Mouse (Mus musculus) CH12.LX (cell line): ENCODE data around the gene Paqr6. TPM values are rescaled to one million over a fixed set of nuclear protein-coding genes. Genes with fewer than 3 reads are reported as not detected.

Experiments used
- DNase-seq: peaks from one replicate; pipeline ENCODE4 v3.0.0-alpha.2; 2013; ENCODE audit errors: extremely low read depth
- H3K27ac ChIP-seq: 2 replicates; pipeline ENCODE4 v1.5.1; 2012; ENCODE audit warnings: low read depth, mild to moderate bottlenecking, control low read depth, moderate library complexity; ENCODE audit not compliant: insufficient read depth
- H3K27me3 ChIP-seq: replicated peaks from 2 replicates; pipeline ENCODE3; 2012; ENCODE audit warnings: inconsistent platforms
- H3K36me3 ChIP-seq, 2 experiments: replicated peaks in 1 of 2; 2 replicates each; pipeline versions ENCODE3 to v1.6.1; 2012; ENCODE audit warnings: inconsistent platforms in 1 of 2, low read length in 1 of 2, mild to moderate bottlenecking in 1 of 2, mixed read lengths in 1 of 2, moderate library complexity in 1 of 2; ENCODE audit not compliant: control insufficient read depth in 1 of 2, insufficient read depth in 1 of 2
- H3K4me1 ChIP-seq, 2 experiments: 2 replicates each; pipeline ENCODE4 v1.6.1; 2012; ENCODE audit warnings: inconsistent platforms in 1 of 2, moderate library complexity in 1 of 2; ENCODE audit not compliant: insufficient read depth in 2 of 2, control insufficient read depth in 1 of 2
- H3K4me2 ChIP-seq: 2 replicates; pipeline ENCODE4 v1.6.1; 2012; ENCODE audit warnings: low read depth, mild to moderate bottlenecking, control low read depth; ENCODE audit not compliant: poor library complexity, insufficient read depth, severe bottlenecking
- H3K4me3 ChIP-seq, 3 experiments: fragments of 150-350 bp in 1 of 3; sonication (generic) in 1 of 3; replicated peaks in 1 of 3; 2 replicates each; pipeline versions ENCODE3 to v1.5.1; 2011 to 2012; ENCODE audit warnings: low read depth in 2 of 3, low read length in 2 of 3, mild to moderate bottlenecking in 2 of 3, moderate library complexity in 2 of 3, control low read depth in 1 of 3, improper control_type of control experiment in 1 of 3, inconsistent platforms in 1 of 3, mixed read lengths in 1 of 3; ENCODE audit not compliant: poor library complexity in 1 of 3
- H3K79me2 ChIP-seq: replicated peaks from 2 replicates; pipeline ENCODE4 v1.6.1; 2012; ENCODE audit warnings: mild to moderate bottlenecking, moderate library complexity; ENCODE audit not compliant: control insufficient read depth, poor library complexity, insufficient read depth, severe bottlenecking; ENCODE audit errors: extremely low read depth
- H3K9ac ChIP-seq: 2 replicates; pipeline ENCODE4 v1.6.1; 2012; ENCODE audit warnings: low read depth, mild to moderate bottlenecking, control low read depth, moderate library complexity; ENCODE audit not compliant: insufficient read depth
- H3K9me3 ChIP-seq: replicated peaks from 2 replicates; pipeline ENCODE3; 2012; ENCODE audit warnings: low read length, inconsistent platforms, mixed read lengths
- BHLHE40 ChIP-seq: IDR thresholded peaks from 2 replicates; pipeline ENCODE4 v1.6.1; 2011; ENCODE audit warnings: mild to moderate bottlenecking, low read depth, low read length, improper control_type of control experiment
- CHD1 ChIP-seq: IDR thresholded peaks from 2 replicates; pipeline ENCODE4 v1.6.1; 2012; ENCODE audit warnings: low read depth, low read length, improper control_type of control experiment, inconsistent platforms
- CHD2 ChIP-seq: IDR thresholded peaks from 2 replicates; pipeline ENCODE4 v1.6.1; 2011; ENCODE audit warnings: low read length, improper control_type of control experiment
- CTCF ChIP-seq, 2 experiments: IDR thresholded peaks in 1 of 2; conservative IDR thresholded peaks in 1 of 2; 2 replicates each; pipeline ENCODE4 v1.5.1; 2011 to 2012; ENCODE audit warnings: low read depth in 2 of 2, low read length in 2 of 2, improper control_type of control experiment in 1 of 2, inconsistent platforms in 1 of 2, mild to moderate bottlenecking in 1 of 2, moderate library complexity in 1 of 2
- E2F4 ChIP-seq: IDR thresholded peaks from 2 replicates; pipeline ENCODE4 v1.6.1; 2011; ENCODE audit warnings: low read depth, low read length, improper control_type of control experiment; ENCODE audit not compliant: insufficient replicate concordance
- EP300 ChIP-seq: IDR thresholded peaks from 2 replicates; pipeline ENCODE4 v1.6.1; 2011; ENCODE audit warnings: low read length, improper control_type of control experiment
- ETS1 ChIP-seq: conservative IDR thresholded peaks from 2 replicates; pipeline ENCODE4 v1.6.1; 2012; ENCODE audit warnings: low read depth, mild to moderate bottlenecking, inconsistent platforms, low read length, improper control_type of control experiment, moderate library complexity
- GABPA ChIP-seq: IDR thresholded peaks from 2 replicates; pipeline ENCODE4 v1.6.1; 2012; ENCODE audit warnings: low read depth, low read length, improper control_type of control experiment, inconsistent platforms; ENCODE audit not compliant: insufficient replicate concordance
- HCFC1 ChIP-seq: IDR thresholded peaks from 2 replicates; pipeline ENCODE4 v1.6.1; 2012; ENCODE audit warnings: low read depth, mild to moderate bottlenecking, inconsistent platforms, low read length, improper control_type of control experiment
- IRF4 ChIP-seq: IDR thresholded peaks from 2 replicates; pipeline ENCODE4 v1.6.1; 2014; ENCODE audit warnings: low read depth, mild to moderate bottlenecking, inconsistent platforms, low read length, improper control_type of control experiment
- JUN ChIP-seq: IDR thresholded peaks from 2 replicates; pipeline ENCODE4 v1.6.1; 2011; ENCODE audit warnings: low read depth, mild to moderate bottlenecking, low read length, improper control_type of control experiment, moderate library complexity; ENCODE audit not compliant: insufficient read depth
- JUND ChIP-seq: conservative IDR thresholded peaks from 2 replicates; pipeline ENCODE4 v1.6.1; 2011; ENCODE audit warnings: low read depth, low read length, improper control_type of control experiment
- KAT2A ChIP-seq: IDR thresholded peaks from 2 replicates; pipeline ENCODE4 v1.6.1; 2012; ENCODE audit warnings: low read length, improper control_type of control experiment, inconsistent platforms; ENCODE audit not compliant: insufficient replicate concordance
- MAFK ChIP-seq: IDR thresholded peaks from 2 replicates; pipeline ENCODE4 v1.6.1; 2011; ENCODE audit warnings: low read length, improper control_type of control experiment; ENCODE audit not compliant: insufficient replicate concordance
- MAX ChIP-seq: IDR thresholded peaks from 2 replicates; pipeline ENCODE4 v1.6.1; 2011; ENCODE audit warnings: low read length, improper control_type of control experiment
- MEF2A ChIP-seq: IDR thresholded peaks from 2 replicates; pipeline ENCODE4 v1.6.1; 2014; ENCODE audit warnings: low read depth, mild to moderate bottlenecking, inconsistent platforms, low read length, improper control_type of control experiment, borderline replicate concordance
- MXI1 ChIP-seq: IDR thresholded peaks from 2 replicates; pipeline ENCODE4 v1.6.1; 2011; ENCODE audit warnings: mild to moderate bottlenecking, low read depth, low read length, improper control_type of control experiment
- MYC ChIP-seq: IDR thresholded peaks from 2 replicates; pipeline ENCODE4 v1.6.1; 2011; ENCODE audit warnings: low read depth, mild to moderate bottlenecking, improper control_type of control experiment, low read length
- NELFE ChIP-seq: IDR thresholded peaks from 2 replicates; pipeline ENCODE4 v1.6.1; 2011; ENCODE audit warnings: low read depth, low read length, improper control_type of control experiment
- POLR2A ChIP-seq: IDR thresholded peaks from 2 replicates; pipeline ENCODE4 v1.6.1; 2011; ENCODE audit warnings: low read depth, mild to moderate bottlenecking, improper control_type of control experiment, low read length
- RAD21 ChIP-seq: IDR thresholded peaks from 2 replicates; pipeline ENCODE4 v1.6.1; 2011; ENCODE audit warnings: low read depth, mild to moderate bottlenecking, low read length, improper control_type of control experiment, moderate library complexity
- SIN3A ChIP-seq: IDR thresholded peaks from 2 replicates; pipeline ENCODE4 v1.6.1; 2012; ENCODE audit warnings: low read length, improper control_type of control experiment, inconsistent platforms
- SMC3 ChIP-seq: IDR thresholded peaks from 2 replicates; pipeline ENCODE4 v1.6.1; 2011; ENCODE audit warnings: low read depth, low read length, improper control_type of control experiment
- TBP ChIP-seq: conservative IDR thresholded peaks from 2 replicates; pipeline ENCODE4 v1.6.1; 2011; ENCODE audit warnings: low read depth, low read length, improper control_type of control experiment
- TCF12 ChIP-seq: IDR thresholded peaks from 2 replicates; pipeline ENCODE4 v1.6.1; 2014; ENCODE audit warnings: low read depth, mild to moderate bottlenecking, inconsistent platforms, low read length, improper control_type of control experiment
- UBTF ChIP-seq: IDR thresholded peaks from 2 replicates; pipeline ENCODE4 v1.6.1; 2012; ENCODE audit warnings: low read depth, mild to moderate bottlenecking, inconsistent platforms, low read length, improper control_type of control experiment, moderate library complexity
- USF1 ChIP-seq: IDR thresholded peaks from 2 replicates; pipeline ENCODE4 v1.6.1; 2014; ENCODE audit warnings: low read depth, mild to moderate bottlenecking, inconsistent platforms, low read length, improper control_type of control experiment
- USF2 ChIP-seq: conservative IDR thresholded peaks from 2 replicates; pipeline ENCODE4 v1.6.1; 2011; ENCODE audit warnings: low read depth, low read length, improper control_type of control experiment
- ZKSCAN1 ChIP-seq: IDR thresholded peaks from 2 replicates; pipeline ENCODE4 v1.6.1; 2012; ENCODE audit warnings: low read depth, inconsistent platforms, low read length, improper control_type of control experiment, borderline replicate concordance
- ZMIZ1 ChIP-seq: IDR thresholded peaks from 2 replicates; pipeline ENCODE4 v1.6.1; 2012; ENCODE audit warnings: low read depth, mild to moderate bottlenecking, inconsistent platforms, low read length, improper control_type of control experiment
- ZNF384 ChIP-seq: IDR thresholded peaks from 2 replicates; pipeline ENCODE4 v1.6.1; 2012; ENCODE audit warnings: low read depth, low read length, improper control_type of control experiment, inconsistent platforms
- dilution Hi-C: fragments of 300-500 bp; cut with MboI; formaldehyde crosslinking; loops from 2 replicates; pipeline ENCODE4 v1.14.3; 2020; ENCODE audit warnings: low sequenced_read_pairs; ENCODE audit not compliant: extremely low pct_unique_long_range_greater_than_20kb, extremely low pct_ligation_motif_present
- in situ Hi-C: fragments of 300-500 bp; cut with MboI; formaldehyde crosslinking; loops from 3 replicates; pipeline ENCODE4 v1.14.3; 2019; ENCODE audit warnings: low sequenced_read_pairs, low pct_ligation_motif_present, low pct_unique_long_range_greater_than_20kb, mixed read lengths
- polyA plus RNA-seq: library from polyadenylated mRNA; unstranded; fragments of >175 nt; gene quantifications from 2 replicates; pipeline ENCODE4 v1.2.1, GENCODE M21; 2012; ENCODE audit warnings: low read depth; ENCODE audit not compliant: insufficient read length
- total RNA-seq, 2 experiments: library from RNA; depleted of rRNA; stranded (reverse); fragments of 300-350 nt in 1 of 2; fragments of >200 nt in 1 of 2; gene quantifications; 2 replicates each; pipeline ENCODE4 v1.2.3; 2012 to 2014

Gene Paqr6
- 0.08 and 0.13 TPM in 2 replicates for total RNA-seq (2012; rRNA removed)
- total RNA-seq (2014; rRNA removed): not detected in 2 replicates
- 0.21 and 0.42 TPM in 2 replicates for polyA plus RNA-seq

DNA sequence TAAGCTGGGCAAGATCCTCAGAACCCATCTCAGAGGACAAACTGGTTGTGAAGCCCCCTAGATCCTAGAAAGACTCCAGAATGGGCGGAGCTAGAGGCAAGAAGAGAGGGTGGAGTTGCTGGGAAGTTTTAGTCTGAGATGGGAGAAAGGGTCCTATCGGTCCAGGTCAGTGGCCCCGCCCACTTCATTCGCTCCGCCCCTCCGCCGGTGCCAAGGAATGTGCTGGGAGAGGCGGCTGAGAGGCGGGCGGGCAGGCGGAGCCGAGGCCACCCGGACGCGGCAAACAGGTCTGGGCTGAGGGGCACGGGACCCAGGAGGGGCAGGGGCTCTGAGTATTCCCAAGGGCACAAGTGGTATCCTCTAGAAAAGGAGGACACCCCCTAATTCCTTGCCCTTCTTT lies at the start of gene Paqr6:
Paqr6 (plus strand) TSS at position 248 of the 400 bp plus-strand sequence.
- Histone ChIP-seq H3K4me3 (no peak within 1 kb of the TSS), H3K79me2 (no peaks in the 10 kb centered on the region), H3K27me3 (no peaks in the 10 kb centered on the region), H3K9me3 (no peaks in the 10 kb centered on the region), H3K36me3 (peaks cover 33 to 64% of the 10 kb centered on the region in 2 experiments), H3K4me1 (no peaks in the 10 kb centered on the region)
- dilution Hi-C loops: no loop called here
- TF ChIP-seq GABPA (no peak), TCF12 (no peak), EP300 (no peak), USF2 (no peak), E2F4 (no peak), KAT2A (no peak), JUND (no peak), ETS1 (no peak), CTCF (conservative IDR thresholded peaks at IDR 0.05 in 1 of 2, IDR thresholded peaks at IDR 0.05 in 1 of 2; ENCODE audit: low read depth in 2 of 2, low read length in 2 of 2) (no peak), IRF4 (no peak), NELFE (no peak), SMC3 (no peak)
- TF ChIP-seq, all 38 proteins: peak for 0
- Histone ChIP-seq H3K4me2 (no peak within 1 kb of the TSS), H3K9ac (no peak within 1 kb of the TSS), H3K27ac (no peak within 1 kb of the TSS)
- in situ Hi-C loops: no loop called here
- no peak for DNase-seq

DNA sequence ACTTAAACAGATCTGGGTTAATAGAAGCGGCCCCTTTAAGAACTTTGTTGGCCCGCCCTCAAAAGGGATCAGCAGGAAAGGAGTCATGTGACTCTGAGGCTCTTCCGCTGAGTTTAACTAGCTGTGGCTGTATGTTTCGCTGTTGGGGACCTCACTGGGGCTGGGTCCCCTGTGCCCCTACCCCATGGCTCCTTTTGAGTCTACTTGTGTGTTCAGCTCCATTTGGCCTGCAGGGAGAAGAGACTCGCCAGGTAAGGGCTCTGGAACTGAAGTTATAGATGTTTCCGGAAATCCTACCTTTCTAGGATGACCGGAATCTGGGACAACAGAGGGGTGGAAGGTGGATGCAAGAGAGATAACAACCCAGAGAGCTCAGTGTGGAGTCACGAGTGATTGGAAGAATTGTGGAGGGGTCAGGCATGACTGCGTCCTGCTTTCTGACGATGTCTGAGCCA lies 39.4 kb upstream of the Paqr6 start, which contains the start of gene Glmp:
Glmp (plus strand) TSS at position 73 of the 455 bp plus-strand sequence.
- in situ Hi-C loops (no loop called here), dilution Hi-C loops (no loop called here)
- H3K36me3 ChIP-seq: peaks cover 50 to 81% of the 10 kb centered on the region in 2 experiments
- peak; percentile 75 for DNase-seq
- H3K9ac ChIP-seq: peak within 1 kb of the TSS; percentile 99
- no peak within 1 kb of the TSS for H3K27ac ChIP-seq
- H3K4me3 ChIP-seq: peak within 1 kb of the TSS; percentile 66 to 100 (median 94)
- peak within 1 kb of the TSS; percentile 63 for H3K4me2 ChIP-seq
- no peaks in the 10 kb centered on the region; the same call in 1 of the 2 replicates for H3K79me2 ChIP-seq
- H3K27me3 ChIP-seq: no peaks in the 10 kb centered on the region
- peaks cover 2 to 14% of the 10 kb centered on the region in 2 experiments; a peak in 2 of 4 replicates for H3K4me1 ChIP-seq
- no peaks in the 10 kb centered on the region for H3K9me3 ChIP-seq
- TF ChIP-seq SIN3A (peak; percentile 96), POLR2A (peak; percentile 83), ZNF384 (no peak), CHD2 (no peak), USF1 (peak; percentile 88), MAFK (no peak), CHD1 (no peak), ZKSCAN1 (no peak), ZMIZ1 (0 out of 2 replicates have a peak, but pooled peaks have one; percentile 39), UBTF (no peak), E2F4 (0 out of 2 replicates have a peak, but pooled peaks have one; percentile 25), RAD21 (no peak), BHLHE40 (peak; percentile 72), HCFC1 (peak; percentile 73), MXI1 (peak; percentile 75; the same call in 1 of the 2 replicates), MYC (no peak), TCF12 (peak; percentile 62; the same call in 1 of the 2 replicates), IRF4 (0 out of 2 replicates have a peak, but pooled peaks have one; percentile 24), MAX (peak; percentile 68; the same call in 1 of the 2 replicates), TBP (0 out of 2 replicates have a peak, but pooled peaks have one; percentile 20), USF2 (peak; percentile 89), SMC3 (no peak), GABPA (no peak), JUN (no peak), MEF2A (no peak)
